Mouse (Mus musculus) hindbrain, embryonic 10.5 days (tissue): ENCODE measurements at regions not wholly inside any gene's neighbourhood (a gene's known extent, or its start where the extent isn't known, plus 50 kb on each side); places are given as distances from the start of the nearest gene placed in this dataset.

Source experiments
- DNase-seq: peaks from one replicate; pipeline ENCODE4 v3.0.0-alpha.2; 2017; ENCODE audit warnings: low spot score
- H3K27ac ChIP-seq: fragments of 300-500 bp; sonication (generic); 2 replicates; pipeline ENCODE4 v1.5.1; 2016; ENCODE audit warnings: mild to moderate bottlenecking, moderate library complexity
- H3K27me3 ChIP-seq: fragments of 300-500 bp; sonication (generic); 2 replicates; pipeline ENCODE4 v1.6.1; 2016; ENCODE audit warnings: mild to moderate bottlenecking; ENCODE audit not compliant: poor library complexity, insufficient read depth, severe bottlenecking
- H3K36me3 ChIP-seq: fragments of 300-500 bp; sonication (generic); 2 replicates; pipeline ENCODE4 v1.6.1; 2016; ENCODE audit warnings: mild to moderate bottlenecking, moderate library complexity
- H3K4me1 ChIP-seq: fragments of 300-500 bp; sonication (generic); replicated peaks from 2 replicates; pipeline ENCODE4 v1.6.1; 2016; ENCODE audit warnings: mild to moderate bottlenecking
- H3K4me3 ChIP-seq: fragments of 300-500 bp; sonication (generic); 2 replicates; pipeline ENCODE4 v1.5.1; 2016; ENCODE audit warnings: mild to moderate bottlenecking, moderate library complexity
- H3K9me3 ChIP-seq: fragments of 300-500 bp; sonication (generic); 2 replicates; pipeline ENCODE4 v1.6.1; 2016; ENCODE audit warnings: mild to moderate bottlenecking, moderate library complexity
- WGBS: fragments of 180-500 bp; shearing (Covaris S2); methylation state at CpG from one replicate; pipeline ENCODE4 v1.1.7; 2016; 5-methylcytosine and 5-hydroxymethylcytosine counted together

- H3K36me3 ChIP-seq, result no peaks in the 10 kb centered on the region
Measured at GRCm38 (mm10) chr1:57579086-57579485, 172.2 kb upstream of the Tyw5 start.

GRCm38 (mm10) chr1:57593707-57594589 is 180.0 kb upstream of the Spats2l start:
- Histone ChIP-seq H3K4me1 (peaks cover 11% of the 10 kb centered on the region), H3K27ac (no peak overlapping the region), H3K36me3 (no peaks in the 10 kb centered on the region), H3K27me3 (no peaks in the 10 kb centered on the region), H3K4me3 (no peak overlapping the region), H3K9me3 (peaks cover 1% of the 10 kb centered on the region)
- WGBS, result 78% methylated on average over 7 of the region's 7 CpGs
- DNase-seq, result no peak

More at GRCm38 (mm10) chr1:57579086-57579485, 172.2 kb upstream of the Tyw5 start:
- H3K27ac ChIP-seq, result no peak overlapping the region
- H3K27me3 ChIP-seq, result no peaks in the 10 kb centered on the region
- no peaks in the 10 kb centered on the region for H3K4me1 ChIP-seq
- WGBS, result 80% methylated on average over 3 of the region's 3 CpGs
- no peak overlapping the region for H3K4me3 ChIP-seq
- DNase-seq, result no peak
- no peaks in the 10 kb centered on the region for H3K9me3 ChIP-seq

GRCm38 (mm10) chr1:57594815-57595214 is 179.1 kb upstream of the Spats2l start:
- no peak overlapping the region for H3K4me3 ChIP-seq
- no peak overlapping the region for H3K27ac ChIP-seq
- H3K9me3 ChIP-seq, result no peaks in the 10 kb centered on the region
- H3K4me1 ChIP-seq, result peaks cover 11% of the 10 kb centered on the region
- no peaks in the 10 kb centered on the region for H3K36me3 ChIP-seq
- DNase-seq, result no peak
- 74% methylated on average over 5 of the region's 5 CpGs for WGBS
- no peaks in the 10 kb centered on the region for H3K27me3 ChIP-seq

GRCm38 (mm10) chr1:57600951-57601350 is 173.0 kb upstream of the Spats2l start:
- peaks cover 5% of the 10 kb centered on the region for H3K4me1 ChIP-seq
- no peaks in the 10 kb centered on the region for H3K9me3 ChIP-seq
- no peaks in the 10 kb centered on the region for H3K36me3 ChIP-seq
- no peak overlapping the region for H3K27ac ChIP-seq
- DNase-seq, result no peak
- no peak overlapping the region for H3K4me3 ChIP-seq
- 70% methylated on average over 2 of the region's 2 CpGs for WGBS
- H3K27me3 ChIP-seq, result no peaks in the 10 kb centered on the region

GRCm38 (mm10) chr1:57605525-57605924 is 168.4 kb upstream of the Spats2l start:
- DNase-seq, result no peak
- Histone ChIP-seq H3K36me3 (no peaks in the 10 kb centered on the region), H3K4me3 (no peak overlapping the region), H3K27ac (no peak overlapping the region), H3K9me3 (no peaks in the 10 kb centered on the region), H3K4me1 (peaks cover 29% of the 10 kb centered on the region), H3K27me3 (no peaks in the 10 kb centered on the region)
- WGBS, result 80% methylated on average over 1 of the region's 1 CpGs

GRCm38 (mm10) chr1:57606060-57606683 is 167.8 kb upstream of the Spats2l start:
- H3K9me3 ChIP-seq, result no peaks in the 10 kb centered on the region
- no peaks in the 10 kb centered on the region for H3K36me3 ChIP-seq
- H3K27ac ChIP-seq, result no peak overlapping the region
- no peaks in the 10 kb centered on the region for H3K27me3 ChIP-seq
- no peak for DNase-seq
- H3K4me1 ChIP-seq, result peaks cover 25% of the 10 kb centered on the region
- WGBS, result 75% methylated on average over 4 of the region's 4 CpGs
- H3K4me3 ChIP-seq, result no peak overlapping the region

- Histone ChIP-seq H3K9me3 (no peaks in the 10 kb centered on the region), H3K4me3 (no peak overlapping the region), H3K4me1 (peaks cover 30% of the 10 kb centered on the region), H3K27ac (no peak overlapping the region), H3K36me3 (no peaks in the 10 kb centered on the region), H3K27me3 (no peaks in the 10 kb centered on the region)
- no peak for DNase-seq
- 65% methylated on average over 8 of the region's 8 CpGs for WGBS
Measured at GRCm38 (mm10) chr1:57607026-57607425, 166.9 kb upstream of the Spats2l start.

- Histone ChIP-seq H3K4me1 (peaks cover 38% of the 10 kb centered on the region), H3K36me3 (no peaks in the 10 kb centered on the region), H3K27ac (no peak overlapping the region), H3K9me3 (no peaks in the 10 kb centered on the region), H3K4me3 (no peak overlapping the region), H3K27me3 (no peaks in the 10 kb centered on the region)
- DNase-seq, result no peak
- WGBS, result 38% methylated on average over 12 of the region's 12 CpGs
Measured at GRCm38 (mm10) chr1:57607626-57608422, 166.1 kb upstream of the Spats2l start.

- no peaks in the 10 kb centered on the region for H3K36me3 ChIP-seq
- H3K4me1 ChIP-seq, result peaks cover 44% of the 10 kb centered on the region
- H3K27me3 ChIP-seq, result no peaks in the 10 kb centered on the region
- peak overlapping the region; percentile 53; the same call in 1 of the 2 replicates for H3K27ac ChIP-seq
- WGBS, result 16% methylated on average over 2 of the region's 2 CpGs
- H3K9me3 ChIP-seq, result no peaks in the 10 kb centered on the region
- H3K4me3 ChIP-seq, result no peak overlapping the region
- no peak for DNase-seq
Measured at GRCm38 (mm10) chr1:57608423-57608679, 165.6 kb upstream of the Spats2l start.

- Histone ChIP-seq H3K36me3 (no peaks in the 10 kb centered on the region), H3K4me3 (no peak overlapping the region), H3K4me1 (peaks cover 46% of the 10 kb centered on the region), H3K27me3 (no peaks in the 10 kb centered on the region), H3K9me3 (no peaks in the 10 kb centered on the region), H3K27ac (no peak overlapping the region)
- DNase-seq, result no peak
- 22% methylated on average over 6 of the region's 6 CpGs for WGBS
Measured at GRCm38 (mm10) chr1:57609307-57609706, 164.7 kb upstream of the Spats2l start.

GRCm38 (mm10) chr1:57612171-57612570 is 161.8 kb upstream of the Spats2l start:
- no peak overlapping the region for H3K27ac ChIP-seq
- H3K9me3 ChIP-seq, result 0 out of 2 replicates have a peak, but pooled peaks cover 3% of the 10 kb centered on the region
- DNase-seq, result no peak
- no peaks in the 10 kb centered on the region for H3K36me3 ChIP-seq
- WGBS, result 46% methylated on average over 4 of the region's 4 CpGs
- H3K4me1 ChIP-seq, result peaks cover 46% of the 10 kb centered on the region
- no peak overlapping the region for H3K4me3 ChIP-seq
- no peaks in the 10 kb centered on the region for H3K27me3 ChIP-seq

GRCm38 (mm10) chr1:57612931-57613804 is 160.8 kb upstream of the Spats2l start:
- Histone ChIP-seq H3K4me1 (peaks cover 40% of the 10 kb centered on the region), H3K27ac (peak overlapping the region; percentile 59), H3K9me3 (0 out of 2 replicates have a peak, but pooled peaks cover 3% of the 10 kb centered on the region), H3K27me3 (no peaks in the 10 kb centered on the region), H3K4me3 (peak overlapping the region; percentile 28), H3K36me3 (no peaks in the 10 kb centered on the region)
- WGBS, result 21% methylated on average over 17 of the region's 17 CpGs
- DNase-seq, result no peak
